Mouse (Mus musculus): ENCODE results near the gene Capza1. TPM values are rescaled to one million over a fixed set of nuclear protein-coding genes. Genes with fewer than 3 reads are reported as not detected.

Gene Capza1
- polyA plus RNA-seq, 1 experiment from 2014 or later = 192 TPM

DNA sequence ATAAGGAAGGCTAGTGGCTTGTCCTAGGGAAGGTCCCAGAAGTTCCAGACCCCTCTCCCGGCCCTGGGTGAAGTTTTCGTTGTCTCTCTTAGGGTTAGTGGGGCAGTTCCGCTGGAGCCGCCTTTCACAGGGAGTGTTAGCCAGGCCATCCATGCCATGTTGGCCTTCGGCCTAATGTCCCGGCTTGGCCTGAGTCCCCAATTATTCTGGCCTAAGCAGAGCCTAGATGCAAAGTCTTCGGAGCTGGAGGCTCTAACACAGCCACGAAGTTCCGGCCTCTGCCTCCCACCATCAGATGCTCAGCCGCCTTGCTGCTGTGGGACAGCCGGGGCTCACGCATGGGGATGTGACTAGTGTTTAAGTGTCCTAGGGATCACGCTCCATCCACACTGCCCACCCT is 74.5 kb downstream of the Capza1 start:
- peaks cover 45% of the 10 kb centered on the region for H3K4me1 ChIP-seq (ENCODE audit: control insufficient read depth, insufficient read depth, low read length)
- WGBS = 32% methylated on average over 11 of the region's 13 CpGs
- peak overlapping the region; percentile 71 for H3K9ac ChIP-seq (ENCODE audit: low read depth, low read length)
- DNase-seq (ENCODE audit: low spot score) (no peak), ATAC-seq (ENCODE audit: low read depth) (no peak)
- no peaks in the 10 kb centered on the region for H3K9me3 ChIP-seq (ENCODE audit: control insufficient read depth, low read length)
- H3K4me2 ChIP-seq (ENCODE audit: low read depth, low read length) = peak overlapping the region; percentile 89
- peak overlapping the region; percentile 82 for H3K27ac ChIP-seq (replicated peaks; ENCODE audit: low read depth, low read length)
- H3K27me3 ChIP-seq (replicated peaks; ENCODE audit: control insufficient read depth, insufficient read depth, low read length) = no peaks in the 10 kb centered on the region
- H3K36me3 ChIP-seq (ENCODE audit: control insufficient read depth, insufficient read depth, low read length) = peaks cover 26% of the 10 kb centered on the region
- H3K4me3 ChIP-seq (ENCODE audit: low read depth, low read length) = peak overlapping the region; percentile 47

DNA sequence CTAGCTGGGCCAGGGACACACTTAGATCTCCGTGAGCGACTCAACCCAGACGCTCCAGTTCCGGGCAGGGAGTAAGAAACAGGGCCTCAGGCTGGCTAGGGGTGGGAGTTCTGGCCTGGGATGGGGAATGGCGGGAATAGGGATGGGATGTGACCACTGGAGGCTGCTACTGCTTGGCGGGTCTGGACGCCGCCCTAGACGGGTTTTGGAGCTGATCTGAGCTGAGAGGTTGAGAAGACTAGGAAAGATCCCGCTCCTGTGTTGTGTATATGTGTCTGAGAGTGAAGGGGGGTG is 75.0 kb downstream of the Capza1 start:
- WGBS = 3% methylated on average over 10 of the region's 10 CpGs
- Histone ChIP-seq H3K4me2 (ENCODE audit: low read depth, low read length) (peak overlapping the region; percentile 89), H3K27ac (replicated peaks; ENCODE audit: low read depth, low read length) (peak overlapping the region; percentile 82), H3K9me3 (ENCODE audit: control insufficient read depth, low read length) (no peaks in the 10 kb centered on the region), H3K9ac (ENCODE audit: low read depth, low read length) (peak overlapping the region; percentile 71), H3K27me3 (replicated peaks; ENCODE audit: control insufficient read depth, insufficient read depth, low read length) (no peaks in the 10 kb centered on the region), H3K4me1 (ENCODE audit: control insufficient read depth, insufficient read depth, low read length) (peaks cover 39% of the 10 kb centered on the region), H3K36me3 (ENCODE audit: control insufficient read depth, insufficient read depth, low read length) (peaks cover 22% of the 10 kb centered on the region), H3K4me3 (ENCODE audit: low read depth, low read length) (peak overlapping the region; percentile 47)
- DNase-seq (ENCODE audit: low spot score) = no peak
- peak; percentile 9; the same call in 1 of the 2 replicates for ATAC-seq (ENCODE audit: low read depth)

DNA sequence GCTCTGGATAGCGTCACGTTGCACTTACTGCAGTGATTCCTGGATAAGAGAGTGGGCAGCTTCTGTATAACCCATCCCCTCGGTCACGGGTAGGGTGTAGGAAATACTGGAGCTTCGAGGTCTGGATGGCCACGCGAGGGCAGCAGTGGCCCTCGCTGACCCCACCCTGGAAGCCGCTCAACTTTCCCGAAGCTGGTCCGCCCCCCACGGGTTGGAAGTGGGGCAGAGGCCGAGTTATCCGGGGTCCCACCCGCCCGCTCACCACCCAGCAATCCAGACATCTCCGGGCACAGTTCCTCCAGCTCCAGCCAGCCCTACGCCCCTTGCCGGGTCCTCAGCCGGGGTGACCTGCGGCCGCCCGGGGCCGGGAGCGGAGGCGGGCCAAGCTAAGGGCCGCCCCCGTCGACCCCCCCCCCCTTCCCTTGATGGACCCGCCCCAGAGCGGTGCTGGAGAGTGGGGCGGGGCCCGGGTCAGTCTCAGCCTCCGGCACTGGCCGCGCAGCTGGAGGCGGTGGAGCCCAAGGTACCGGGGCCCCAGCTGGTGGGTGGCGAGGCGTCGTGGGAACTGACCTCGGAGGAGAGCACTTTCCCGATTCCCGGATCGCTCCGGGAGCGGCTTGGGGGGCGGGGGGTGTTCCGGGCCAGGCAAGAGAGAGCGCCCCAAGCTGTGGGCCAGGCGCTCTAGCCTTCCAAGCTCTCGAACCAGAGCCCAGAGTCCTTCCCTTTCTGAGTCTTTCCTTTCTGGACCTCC is 75.6 kb downstream of the Capza1 start:
- Histone ChIP-seq H3K4me2 (ENCODE audit: low read depth, low read length) (peak overlapping the region; percentile 89), H3K36me3 (ENCODE audit: control insufficient read depth, insufficient read depth, low read length) (peaks cover 16% of the 10 kb centered on the region), H3K4me3 (ENCODE audit: low read depth, low read length) (peak overlapping the region; percentile 47), H3K9me3 (ENCODE audit: control insufficient read depth, low read length) (no peaks in the 10 kb centered on the region), H3K27me3 (replicated peaks; ENCODE audit: control insufficient read depth, insufficient read depth, low read length) (peaks cover 3% of the 10 kb centered on the region; the same call in 1 of the 2 replicates), H3K27ac (replicated peaks; ENCODE audit: low read depth, low read length) (peak overlapping the region; percentile 82), H3K4me1 (ENCODE audit: control insufficient read depth, insufficient read depth, low read length) (peaks cover 34% of the 10 kb centered on the region), H3K9ac (ENCODE audit: low read depth, low read length) (peak overlapping the region; percentile 71)
- peak; percentile 87 for ATAC-seq (ENCODE audit: low read depth)
- 0% methylated on average over 21 of the region's 52 CpGs for WGBS
- DNase-seq (ENCODE audit: low spot score) = peak; percentile 88

GRCm38 (mm10) chr3:104788075-104788474 is 76.2 kb downstream of the Capza1 start, which contains the start of gene Rhoc:
TSS of gene Rhoc (plus strand) at chr3:104788375.
- H3K9me3 ChIP-seq (ENCODE audit: control insufficient read depth, low read length) = no peaks in the 10 kb centered on the region
- peak within 1 kb of the TSS; percentile 89 for H3K4me2 ChIP-seq (ENCODE audit: low read depth, low read length)
- peaks cover 15% of the 10 kb centered on the region for H3K36me3 ChIP-seq (ENCODE audit: control insufficient read depth, insufficient read depth, low read length)
- peaks cover 27% of the 10 kb centered on the region for H3K4me1 ChIP-seq (ENCODE audit: control insufficient read depth, insufficient read depth, low read length)
- peaks cover 9% of the 10 kb centered on the region for H3K27me3 ChIP-seq (replicated peaks; ENCODE audit: control insufficient read depth, insufficient read depth, low read length)
- peak within 1 kb of the TSS; percentile 71 for H3K9ac ChIP-seq (ENCODE audit: low read depth, low read length)
- DNase-seq (ENCODE audit: low spot score) = no peak
- H3K27ac ChIP-seq (replicated peaks; ENCODE audit: low read depth, low read length) = peak within 1 kb of the TSS; percentile 82
- peak within 1 kb of the TSS; percentile 47 for H3K4me3 ChIP-seq (ENCODE audit: low read depth, low read length)
- ATAC-seq (ENCODE audit: low read depth) = no peak
- WGBS = 31% methylated on average over 3 of the region's 3 CpGs

- 88% methylated on average over 6 of the region's 6 CpGs for WGBS
- Histone ChIP-seq H3K27ac (replicated peaks; ENCODE audit: low read depth, low read length) (no peak overlapping the region), H3K36me3 (ENCODE audit: control insufficient read depth, insufficient read depth, low read length) (no peaks in the 10 kb centered on the region), H3K9me3 (ENCODE audit: control insufficient read depth, low read length) (no peaks in the 10 kb centered on the region), H3K4me2 (ENCODE audit: low read depth, low read length) (no peak overlapping the region), H3K9ac (ENCODE audit: low read depth, low read length) (no peak overlapping the region), H3K27me3 (replicated peaks; ENCODE audit: control insufficient read depth, insufficient read depth, low read length) (peaks cover 37% of the 10 kb centered on the region), H3K4me1 (ENCODE audit: control insufficient read depth, insufficient read depth, low read length) (peaks cover 17% of the 10 kb centered on the region), H3K4me3 (ENCODE audit: low read depth, low read length) (no peak overlapping the region)
- ATAC-seq (ENCODE audit: low read depth) (no peak), DNase-seq (ENCODE audit: low spot score) (no peak)
These were observed 79.0 kb downstream of the Capza1 start for GRCm38 (mm10) chr3:104785284-104785683.

DNA sequence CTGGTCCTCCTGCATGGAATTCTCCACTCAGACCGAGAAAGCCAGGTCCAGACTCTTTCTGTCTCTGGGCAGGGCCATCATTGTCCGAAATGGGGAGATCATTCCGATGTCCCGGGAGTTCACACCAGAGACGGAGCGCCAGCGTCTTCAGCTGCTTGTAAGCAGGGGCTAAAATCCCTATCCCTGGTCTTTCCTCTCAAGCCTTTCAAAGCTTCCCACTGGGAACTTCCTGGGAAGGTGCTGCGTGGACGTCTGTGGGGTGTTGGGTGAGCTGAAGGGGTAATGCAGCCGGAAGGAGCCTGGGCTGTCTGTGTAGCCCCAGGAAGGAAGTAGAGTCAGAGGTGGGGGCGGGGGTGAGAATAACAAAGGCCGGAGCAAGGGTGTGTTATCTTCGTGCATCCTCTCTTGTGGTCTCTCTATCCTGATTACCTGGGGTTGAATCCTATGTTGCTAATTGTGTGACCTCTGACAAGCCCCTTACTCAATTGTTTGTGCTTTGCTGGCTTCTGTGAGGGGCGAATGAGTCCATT is 80.3 kb downstream of the Capza1 start:
- no peak overlapping the region for H3K4me3 ChIP-seq (ENCODE audit: low read depth, low read length)
- DNase-seq (ENCODE audit: low spot score) (no peak), ATAC-seq (ENCODE audit: low read depth) (no peak)
- H3K4me1 ChIP-seq (ENCODE audit: control insufficient read depth, insufficient read depth, low read length) = peaks cover 14% of the 10 kb centered on the region; the same call in 1 of the 2 replicates
- no peaks in the 10 kb centered on the region for H3K36me3 ChIP-seq (ENCODE audit: control insufficient read depth, insufficient read depth, low read length)
- no peak overlapping the region for H3K4me2 ChIP-seq (ENCODE audit: low read depth, low read length)
- no peak overlapping the region for H3K9ac ChIP-seq (ENCODE audit: low read depth, low read length)
- 54% methylated on average over 12 of the region's 14 CpGs for WGBS
- no peaks in the 10 kb centered on the region for H3K9me3 ChIP-seq (ENCODE audit: control insufficient read depth, low read length)
- no peak overlapping the region for H3K27ac ChIP-seq (replicated peaks; ENCODE audit: low read depth, low read length)
- peaks cover 49% of the 10 kb centered on the region for H3K27me3 ChIP-seq (replicated peaks; ENCODE audit: control insufficient read depth, insufficient read depth, low read length)

GRCm38 (mm10) chr3:104782061-104782681 is 82.1 kb downstream of the Capza1 start:
- H3K9me3 ChIP-seq (ENCODE audit: control insufficient read depth, low read length) = no peaks in the 10 kb centered on the region
- no peaks in the 10 kb centered on the region for H3K36me3 ChIP-seq (ENCODE audit: control insufficient read depth, insufficient read depth, low read length)
- H3K27ac ChIP-seq (replicated peaks; ENCODE audit: low read depth, low read length) = no peak overlapping the region
- no peak for ATAC-seq (ENCODE audit: low read depth)
- H3K4me1 ChIP-seq (ENCODE audit: control insufficient read depth, insufficient read depth, low read length) = peaks cover 18% of the 10 kb centered on the region; the same call in 1 of the 2 replicates
- peaks cover 68% of the 10 kb centered on the region for H3K27me3 ChIP-seq (replicated peaks; ENCODE audit: control insufficient read depth, insufficient read depth, low read length)
- 0 out of 2 replicates have a peak overlapping the region, but pooled peaks have one; percentile 20 for H3K9ac ChIP-seq (ENCODE audit: low read depth, low read length)
- H3K4me3 ChIP-seq (ENCODE audit: low read depth, low read length) = peak overlapping the region; percentile 52
- DNase-seq (ENCODE audit: low spot score) = peak; percentile 45
- H3K4me2 ChIP-seq (ENCODE audit: low read depth, low read length) = peak overlapping the region; percentile 99
- WGBS = 17% methylated on average over 12 of the region's 12 CpGs

DNA sequence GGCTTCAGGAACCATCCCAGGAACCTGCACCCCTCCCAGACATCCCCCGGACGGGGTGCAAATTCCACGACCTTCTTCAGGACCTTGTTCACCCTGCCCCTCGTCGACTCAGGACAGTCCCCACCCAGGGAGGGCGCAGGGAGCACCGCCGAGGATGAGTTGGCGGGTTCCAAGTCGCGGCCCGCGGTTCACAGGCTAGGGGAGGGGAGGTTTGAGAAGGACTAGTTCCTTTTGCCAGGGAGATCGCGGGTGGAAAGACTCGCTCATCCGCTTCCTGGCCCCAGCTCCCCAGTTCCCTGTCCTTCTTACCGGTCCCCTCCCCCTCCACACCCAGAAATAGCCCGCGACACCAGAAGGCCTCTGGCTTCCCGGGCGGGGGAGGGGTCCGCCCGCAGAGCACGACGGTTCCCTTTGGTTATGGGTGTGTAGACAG is 82.8 kb downstream of the Capza1 start, which contains the start of gene Fam19a3:
Gene Fam19a3 (minus strand): TSS at position 370 of the 433 bp plus-strand sequence.
- Histone ChIP-seq H3K27me3 (replicated peaks; ENCODE audit: control insufficient read depth, insufficient read depth, low read length) (peaks cover 73% of the 10 kb centered on the region), H3K27ac (replicated peaks; ENCODE audit: low read depth, low read length) (no peak within 1 kb of the TSS), H3K4me2 (ENCODE audit: low read depth, low read length) (peak within 1 kb of the TSS; percentile 99), H3K4me1 (ENCODE audit: control insufficient read depth, insufficient read depth, low read length) (peaks cover 18% of the 10 kb centered on the region; the same call in 1 of the 2 replicates), H3K9me3 (ENCODE audit: control insufficient read depth, low read length) (no peaks in the 10 kb centered on the region), H3K4me3 (ENCODE audit: low read depth, low read length) (peak within 1 kb of the TSS; percentile 52), H3K36me3 (ENCODE audit: control insufficient read depth, insufficient read depth, low read length) (no peaks in the 10 kb centered on the region), H3K9ac (ENCODE audit: low read depth, low read length) (peak within 1 kb of the TSS; percentile 61)
- under 1% methylated on average over 25 of the region's 26 CpGs for WGBS
- DNase-seq (ENCODE audit: low spot score) = no peak
- ATAC-seq (ENCODE audit: low read depth) = no peak
